Mouse (Mus musculus): ENCODE data around the gene Fam173a. TPM values are rescaled to one million over a fixed set of nuclear protein-coding genes. Genes with fewer than 3 reads are reported as not detected.
"Not testable (repeated sequence)": the region's sequence is repeated elsewhere in the genome, so short reads cannot be mapped to it uniquely, and the experiment has no call there.

Gene Fam173a
- total RNA-seq, 2 experiments from 2014 or later: 5.4 to 38.1 TPM

- no peak for ATAC-seq (replicated peaks; ENCODE audit: low FRiP score, poor library complexity, severe bottlenecking)
These were observed 36.9 kb upstream of the Fam173a start for GRCm38 (mm10) chr17:25829558-25830017.

GRCm38 (mm10) chr17:25828712-25829557, 36.2 kb upstream of the Fam173a start, which contains the start of gene Jmjd8:
Gene Jmjd8, plus strand, starts transcription at chr17:25828867.
- peak; percentile 62 for ATAC-seq (replicated peaks; ENCODE audit: low FRiP score, poor library complexity, severe bottlenecking)

- no peak for ATAC-seq (replicated peaks; ENCODE audit: low FRiP score, poor library complexity, severe bottlenecking)
These were observed 35.5 kb upstream of the Fam173a start for GRCm38 (mm10) chr17:25828223-25828594.

GRCm38 (mm10) chr17:25827546-25828222, 35.0 kb upstream of the Fam173a start:
- ATAC-seq (replicated peaks; ENCODE audit: low FRiP score, poor library complexity, severe bottlenecking): no peak

GRCm38 (mm10) chr17:25827011-25827410, 34.3 kb upstream of the Fam173a start:
- ATAC-seq (replicated peaks; ENCODE audit: low FRiP score, poor library complexity, severe bottlenecking): no peak

- no peak for ATAC-seq (replicated peaks; ENCODE audit: low FRiP score, poor library complexity, severe bottlenecking)
These were observed 33.4 kb upstream of the Fam173a start for GRCm38 (mm10) chr17:25825984-25826570.

- no peak for ATAC-seq (replicated peaks; ENCODE audit: low FRiP score, poor library complexity, severe bottlenecking)
These were observed 32.6 kb upstream of the Fam173a start for GRCm38 (mm10) chr17:25825311-25825710.

GRCm38 (mm10) chr17:25824362-25825142, 31.9 kb upstream of the Fam173a start:
- ATAC-seq (replicated peaks; ENCODE audit: low FRiP score, poor library complexity, severe bottlenecking): no peak

GRCm38 (mm10) chr17:25823452-25823851, 30.8 kb upstream of the Fam173a start, which contains the start of gene Wdr24:
Gene Wdr24, plus strand, starts transcription at chr17:25823627.
- peak; percentile 88 for ATAC-seq (replicated peaks; ENCODE audit: low FRiP score, poor library complexity, severe bottlenecking)

- peak; percentile 72 for ATAC-seq (replicated peaks; ENCODE audit: low FRiP score, poor library complexity, severe bottlenecking)
These were observed 26.4 kb upstream of the Fam173a start for GRCm38 (mm10) chr17:25818851-25819780.

- no peak for ATAC-seq (replicated peaks; ENCODE audit: low FRiP score, poor library complexity, severe bottlenecking)
These were observed 25.0 kb upstream of the Fam173a start for GRCm38 (mm10) chr17:25817662-25818061.

- peak; percentile 45 for ATAC-seq (replicated peaks; ENCODE audit: low FRiP score, poor library complexity, severe bottlenecking)
These were observed 20.8 kb upstream of the Fam173a start for GRCm38 (mm10) chr17:25813471-25813870.

GRCm38 (mm10) chr17:25810890-25811289, 18.2 kb upstream of the Fam173a start:
- ATAC-seq (replicated peaks; ENCODE audit: low FRiP score, poor library complexity, severe bottlenecking): no peak

GRCm38 (mm10) chr17:25809606-25810340, 17.1 kb upstream of the Fam173a start:
- no peak for ATAC-seq (replicated peaks; ENCODE audit: low FRiP score, poor library complexity, severe bottlenecking)

GRCm38 (mm10) chr17:25808789-25809605, 16.3 kb upstream of the Fam173a start, which contains the start of gene Fbxl16:
Gene Fbxl16, plus strand, starts transcription at chr17:25809085.
- ATAC-seq (replicated peaks; ENCODE audit: low FRiP score, poor library complexity, severe bottlenecking): no peak

GRCm38 (mm10) chr17:25808028-25808427, 15.3 kb upstream of the Fam173a start:
- ATAC-seq (replicated peaks; ENCODE audit: low FRiP score, poor library complexity, severe bottlenecking): no peak

GRCm38 (mm10) chr17:25807452-25807851, 14.8 kb upstream of the Fam173a start:
- not testable (repeated sequence) for ATAC-seq (replicated peaks; ENCODE audit: low FRiP score, poor library complexity, severe bottlenecking)

Data from erythroid progenitor cell, adult 5-6 weeks (primary cell).